Mouse (Mus musculus) cerebellum, adult 9-10 months (tissue): ENCODE results near the gene Gm5796.
"Not testable (repeated sequence)": the region's sequence is repeated elsewhere in the genome, so short reads cannot be mapped to it uniquely, and the experiment has no call there.

Experiments
- DNase-seq: peaks from one replicate; pipeline ENCODE4 v3.0.0; 2022

The Gm5796 gene

GRCm38 (mm10) chr14:4023641-4024040, at the start of gene Gm5796:
Gm5796 (plus strand) TSS chr14:4023941.
- not testable (repeated sequence) for DNase-seq

- DNase-seq = not testable (repeated sequence)
Observed at GRCm38 (mm10) chr14:3998094-3998493, 25.6 kb upstream of the Gm5796 start, which contains the start of gene Gm3099. Gm3099 (plus strand) TSS chr14:3998394.

- not testable (repeated sequence) for DNase-seq
Observed at GRCm38 (mm10) chr14:4083820-4084219, 60.1 kb downstream of the Gm5796 start, which contains the start of gene Gm3115. Gm3115 (plus strand) TSS chr14:4084120.
